Mouse (Mus musculus) retina, postnatal 7 days (tissue): Measurements from ENCODE around the gene Npb.
A peak's percentile ranks its signal among the peaks of the same experiment; 100 is the strongest.

ENCODE experiments used
- DNase-seq: peaks from one replicate; pipeline ENCODE4 v3.0.0-alpha.2; 2012; ENCODE audit warnings: low read depth, low spot score

The Npb gene

GRCm38 (mm10) chr11:120615167-120615566 is 6.9 kb downstream of the Npb start:
- no peak for DNase-seq

GRCm38 (mm10) chr11:120615606-120616203 is 7.4 kb downstream of the Npb start:
- no peak for DNase-seq

- DNase-seq, result no peak
Measured at GRCm38 (mm10) chr11:120616617-120617294, 8.5 kb downstream of the Npb start.

GRCm38 (mm10) chr11:120617519-120618112 is 9.3 kb downstream of the Npb start, which contains the start of gene Pcyt2:
TSS of gene Pcyt2 (minus strand) at chr11:120617936.
- DNase-seq, result peak; percentile 85

- DNase-seq, result no peak
Measured at GRCm38 (mm10) chr11:120618619-120619535, 10.6 kb downstream of the Npb start.

- DNase-seq, result no peak
Measured at GRCm38 (mm10) chr11:120620195-120620594, 11.9 kb downstream of the Npb start.

- no peak for DNase-seq
Measured at GRCm38 (mm10) chr11:120622805-120623204, 14.5 kb downstream of the Npb start.

- no peak for DNase-seq
Measured at GRCm38 (mm10) chr11:120623961-120624679, 15.8 kb downstream of the Npb start.

- DNase-seq, result peak; percentile 79
Measured at GRCm38 (mm10) chr11:120624680-120625111, 16.4 kb downstream of the Npb start.

- DNase-seq, result no peak
Measured at GRCm38 (mm10) chr11:120625152-120625775, 17.0 kb downstream of the Npb start, which contains the start of gene Sirt7. TSS of gene Sirt7 (minus strand) at chr11:120625240.

- no peak for DNase-seq
Measured at GRCm38 (mm10) chr11:120626785-120627467, 18.6 kb downstream of the Npb start.

GRCm38 (mm10) chr11:120627468-120628300 is 19.4 kb downstream of the Npb start:
- no peak for DNase-seq

GRCm38 (mm10) chr11:120628601-120629340 is 20.5 kb downstream of the Npb start:
- DNase-seq, result no peak

GRCm38 (mm10) chr11:120629341-120629730 is 21.1 kb downstream of the Npb start:
- DNase-seq, result no peak

GRCm38 (mm10) chr11:120629911-120630310 is 21.6 kb downstream of the Npb start:
- DNase-seq, result no peak

GRCm38 (mm10) chr11:120630401-120630871 is 22.2 kb downstream of the Npb start:
- no peak for DNase-seq

GRCm38 (mm10) chr11:120630881-120631725 is 22.8 kb downstream of the Npb start:
- no peak for DNase-seq
